13 mouse cellular contexts compared by ENCODE assay signal in the genomic region with DNA sequence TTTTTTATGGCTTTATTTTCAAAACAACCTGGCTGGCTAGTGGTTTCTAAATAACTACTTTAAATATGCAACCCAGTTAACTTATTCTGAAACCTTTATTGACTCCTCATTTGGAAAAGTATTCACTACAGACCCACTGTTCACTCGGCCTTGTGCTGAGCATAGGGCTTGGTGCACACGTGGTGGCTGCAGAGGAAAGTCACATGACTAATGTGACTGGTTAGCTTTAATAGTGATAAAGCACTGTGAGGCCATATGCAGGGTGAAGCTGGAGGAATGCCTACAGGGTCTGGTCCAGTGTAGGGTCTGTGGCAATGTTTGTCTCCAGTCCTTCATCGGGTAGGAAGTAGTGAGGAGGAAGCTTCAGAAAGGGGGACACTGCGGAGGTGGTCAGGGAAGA.
"Had no signal": no experiment of that assay in that cellular context is flagged by ENCODE, and none has a peak within 500 bp of the region (broad histone marks: within the 10 kb centered on the region; RNA-seq: fewer than 3 reads in every experiment).

No protein-coding gene starts in this region.

- H3K9me3 ChIP-seq: lung, embryonic 15.5 days; midbrain, embryonic 13.5 days; neural tube, embryonic 15.5 days had no signal

- H3K36me3 ChIP-seq: lung, embryonic 15.5 days had no signal

- H3K4me1 ChIP-seq: lung, embryonic 15.5 days had no signal

- ATAC-seq: midbrain, embryonic 13.5 days had no signal

- DNase-seq: kidney, adult 18-20 months; kidney, postnatal 10 days; left cerebral cortex, postnatal 4 days; liver; lung, postnatal 14 days; right cerebral cortex, adult 18-20 months; right cerebral cortex, postnatal 25 days; thymus, postnatal 4 days had no signal

- H3K4me2 ChIP-seq: lung, embryonic 15.5 days; midbrain, embryonic 13.5 days; neural tube, embryonic 15.5 days had no signal

- H3K9ac ChIP-seq: lung, embryonic 15.5 days; midbrain, embryonic 13.5 days; neural tube, embryonic 15.5 days had no signal

- H3K4me3 ChIP-seq: lung, embryonic 15.5 days; midbrain, embryonic 13.5 days; myocyte; neural tube, embryonic 15.5 days had no signal

- H3K27ac ChIP-seq: lung, embryonic 15.5 days; macrophage; midbrain, embryonic 13.5 days; neural tube, embryonic 15.5 days had no signal

- H3K27me3 ChIP-seq: lung, embryonic 15.5 days; midbrain, embryonic 13.5 days; neural tube, embryonic 15.5 days had no signal
